24 mouse cellular contexts compared by ENCODE assay signal in the genomic region with DNA sequence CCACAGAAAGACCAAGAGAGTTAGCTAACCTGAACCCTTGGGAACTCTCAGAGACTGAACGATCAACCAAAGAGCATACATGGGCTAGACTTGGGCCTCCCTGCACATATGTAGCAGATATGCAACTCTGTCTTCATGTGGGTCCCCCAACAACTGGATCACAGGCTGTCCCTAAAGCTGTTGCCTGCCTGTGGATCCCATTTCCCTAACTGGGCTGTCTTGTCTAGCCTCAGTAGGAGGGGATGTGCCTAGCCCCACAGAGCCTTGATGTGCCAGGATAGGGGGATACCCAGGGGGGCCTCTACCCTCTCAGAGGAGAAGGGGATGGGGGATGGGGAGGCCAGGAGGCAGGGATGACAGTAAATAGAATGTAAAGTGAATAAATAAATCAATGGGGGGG. TPM values are rescaled to one million over a fixed set of nuclear protein-coding genes. Genes with fewer than 3 reads are reported as not detected.
DNase-seq lines count a peak whose midpoint lies in the region; ATAC-seq lines count a peak whose summit lies in the region.
"Had no signal": no experiment of that assay in that cellular context is flagged by ENCODE, and none has a peak within 500 bp of the region (broad histone marks: within the 10 kb centered on the region; RNA-seq: fewer than 3 reads in every experiment).

No protein-coding gene starts in this region.

- H3K27me3 ChIP-seq in midbrain, embryonic 11.5 days (ENCODE audit: control insufficient read depth, insufficient read depth, low read length), result no peaks in the 10 kb centered on the region
- H3K27me3 ChIP-seq in midbrain, embryonic 14.5 days (ENCODE audit: control insufficient read depth, insufficient read depth, low read length), result no peaks in the 10 kb centered on the region
- H3K27me3 ChIP-seq: CH12.LX, Patski had no signal

- H3K9ac ChIP-seq in midbrain, embryonic 11.5 days (ENCODE audit: low read length), result no peak overlapping the region
- no peak overlapping the region for H3K9ac ChIP-seq in midbrain, embryonic 14.5 days (replicated peaks; ENCODE audit: low read length)

- H3K36me3 ChIP-seq in midbrain, embryonic 11.5 days (ENCODE audit: control insufficient read depth, insufficient read depth, low read length), result no peaks in the 10 kb centered on the region
- H3K36me3 ChIP-seq in midbrain, embryonic 14.5 days (ENCODE audit: control insufficient read depth, insufficient read depth, low read length), result no peaks in the 10 kb centered on the region
- H3K36me3 ChIP-seq: G1E had no signal

- DNase-seq in heart, adult 11 months, result peak; percentile 79
- DNase-seq in heart, adult 8-10 months (ENCODE audit: low spot score), result no peak
- peak; percentile 56 for DNase-seq in midbrain, embryonic 11.5 days (ENCODE audit: low spot score, missing footprints)
- no peak for DNase-seq in midbrain, embryonic 14.5 days
- DNase-seq: adrenal gland, adult 2 months; adrenal gland, adult 8-10 months; adrenal gland, postnatal 10 days; adrenal gland, postnatal 14 days; adrenal gland, postnatal 25 days; adrenal gland, postnatal 36 days; B cell, adult 2 months; cerebellum, adult 11 months; cerebellum, adult 11-12 months; cerebellum, adult 18-20 months had no signal

- no peak for ATAC-seq in midbrain, embryonic 11.5 days (ENCODE audit: low FRiP score)
- no peak for ATAC-seq in midbrain, embryonic 14.5 days (ENCODE audit: low FRiP score, low TSS enrichment)
- ATAC-seq: activated CD4-positive, CD25-positive, alpha-beta regulatory T cell, adult 4 months; CD4-positive, CD25-positive, alpha-beta regulatory T cell, adult 4 months; Patski had no signal

- no peak overlapping the region for H3K4me3 ChIP-seq in midbrain, embryonic 11.5 days (ENCODE audit: low read depth, low read length)
- H3K4me3 ChIP-seq in midbrain, embryonic 14.5 days (replicated peaks; ENCODE audit: low read depth, low read length), result no peak overlapping the region

- no peak overlapping the region for H3K4me2 ChIP-seq in midbrain, embryonic 11.5 days
- H3K4me2 ChIP-seq in midbrain, embryonic 14.5 days (ENCODE audit: low read length), result no peak overlapping the region

- no peaks in the 10 kb centered on the region for H3K9me3 ChIP-seq in midbrain, embryonic 11.5 days (ENCODE audit: control insufficient read depth, low read length)
- H3K9me3 ChIP-seq in midbrain, embryonic 14.5 days (ENCODE audit: control insufficient read depth, low read length), result no peaks in the 10 kb centered on the region
- H3K9me3 ChIP-seq: G1E had no signal

- WGBS in midbrain, embryonic 11.5 days, result 96% methylated on average over 1 of the region's 1 CpGs
- 89% methylated on average over 1 of the region's 1 CpGs for WGBS in midbrain, embryonic 14.5 days

- no peak overlapping the region for H3K27ac ChIP-seq in midbrain, embryonic 11.5 days (ENCODE audit: low read depth, low read length)
- H3K27ac ChIP-seq in midbrain, embryonic 14.5 days (replicated peaks; ENCODE audit: low read depth, low read length), result no peak overlapping the region

- no peaks in the 10 kb centered on the region for H3K4me1 ChIP-seq in midbrain, embryonic 11.5 days (ENCODE audit: control insufficient read depth, insufficient read depth, low read length)
- H3K4me1 ChIP-seq in midbrain, embryonic 14.5 days (ENCODE audit: control insufficient read depth, insufficient read depth, low read length), result no peaks in the 10 kb centered on the region

RNA-seq across cellular contexts. Expression of a gene that starts 12.5 kb away (rescaled TPM):
- total RNA-seq in heart, adult 8-10 months (2022), result 10 to 100 TPM; 19.0 to 22.5 (median 21.7) TPM
- 9.2 and 9.5 TPM in 2 replicates for polyA plus RNA-seq in midbrain, embryonic 11.5 days (2014; fragmentation: Nextera tagmentation; extraction: Ambion mirVana)
- 6.0 and 7.6 TPM in 2 replicates for polyA plus RNA-seq in midbrain, embryonic 14.5 days (2014; fragmentation: Nextera tagmentation; extraction: Ambion mirVana)

RNA-seq across cellular contexts. Expression of a gene that starts 22.7 kb away (rescaled TPM):
- total RNA-seq in heart, adult 8-10 months (2022), result 1 to 10 TPM; 4.1 to 8.3 (median 5.9) TPM
- polyA plus RNA-seq in midbrain, embryonic 11.5 days (2014; fragmentation: Nextera tagmentation; extraction: Ambion mirVana), result 24.1 and 27.4 TPM in 2 replicates
- polyA plus RNA-seq in midbrain, embryonic 14.5 days (2014; fragmentation: Nextera tagmentation; extraction: Ambion mirVana), result 21.2 and 21.4 TPM in 2 replicates

RNA-seq across cellular contexts. Expression of a gene that starts 44.2 kb away (rescaled TPM):
- total RNA-seq in heart, adult 8-10 months (2022), result not detected
- not detected in 2 replicates for polyA plus RNA-seq in midbrain, embryonic 11.5 days (2014; fragmentation: Nextera tagmentation; extraction: Ambion mirVana)
- not detected in 2 replicates for polyA plus RNA-seq in midbrain, embryonic 14.5 days (2014; fragmentation: Nextera tagmentation; extraction: Ambion mirVana)
- total RNA-seq: adrenal gland, adult 2 months; adrenal gland, adult 8-10 months; adrenal gland, postnatal 10 days; adrenal gland, postnatal 14 days; adrenal gland, postnatal 25 days; adrenal gland, postnatal 36 days; adrenal gland, postnatal 4 days; CH12.LX; ES-E14; MEL had no signal
- polyA plus RNA-seq: activated CD4-positive, CD25-positive, alpha-beta regulatory T cell, adult 4 months; adrenal gland, adult 2 months; brain, embryonic 14.5 days; C2C12; CD4-positive, CD25-positive, alpha-beta regulatory T cell, adult 4 months; G1E; Patski had no signal

Comparison
In these comparisons a context has a peak if more than half of its experiments do, and no peak if none do; other contexts are left out.
1. DNase-seq: peak in heart, adult 11 months (single experiment) and midbrain, embryonic 11.5 days (single experiment); none in heart, adult 8-10 months (single experiment) and midbrain, embryonic 14.5 days (single experiment).